Mouse (Mus musculus): ENCODE measurements at regions not wholly inside any gene's neighbourhood (a gene's known extent, or its start where the extent isn't known, plus 50 kb on each side); places are given as distances from the start of the nearest gene placed in this dataset.

DNA sequence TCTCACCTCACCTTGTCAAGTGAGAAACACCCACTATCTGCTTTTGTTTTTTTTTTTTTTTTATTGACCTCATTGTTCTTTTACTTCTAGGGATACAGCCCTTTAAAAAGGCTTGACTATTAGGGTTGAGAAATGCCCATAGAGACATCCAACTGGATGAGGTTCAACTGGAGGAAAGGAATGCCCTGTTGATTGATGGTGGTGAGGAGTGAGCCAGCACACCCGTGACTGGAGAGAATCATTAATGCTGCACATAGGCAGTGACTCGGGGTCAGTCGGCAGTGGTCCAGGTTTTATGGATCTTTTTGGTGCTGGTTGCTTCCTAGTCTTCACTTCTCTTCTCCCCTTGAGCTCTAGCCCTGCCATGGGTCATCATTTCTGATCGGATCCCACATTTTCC, 82.9 kb upstream of the Cryz start:
- no peak for DNase-seq

DNA sequence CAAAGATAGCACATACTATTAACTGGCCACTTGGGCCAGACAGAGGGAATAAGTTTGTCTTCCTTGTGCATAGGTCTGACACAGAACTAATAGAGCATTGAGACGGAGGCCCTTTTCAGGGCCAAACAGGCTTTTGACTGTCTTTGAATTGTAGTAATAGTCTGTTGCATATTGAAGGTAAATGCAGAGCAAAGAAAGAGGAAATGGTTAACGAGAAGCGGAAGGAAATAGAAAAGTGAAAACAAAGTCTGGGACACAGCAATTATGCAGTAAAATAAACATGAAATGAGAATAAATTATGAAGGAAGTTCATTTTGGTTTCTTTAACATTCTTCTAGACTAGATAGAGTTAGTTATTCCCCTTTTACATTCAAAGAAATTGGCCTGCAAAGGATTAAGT, 86.4 kb upstream of the Cryz start:
- no peak for DNase-seq

DNA sequence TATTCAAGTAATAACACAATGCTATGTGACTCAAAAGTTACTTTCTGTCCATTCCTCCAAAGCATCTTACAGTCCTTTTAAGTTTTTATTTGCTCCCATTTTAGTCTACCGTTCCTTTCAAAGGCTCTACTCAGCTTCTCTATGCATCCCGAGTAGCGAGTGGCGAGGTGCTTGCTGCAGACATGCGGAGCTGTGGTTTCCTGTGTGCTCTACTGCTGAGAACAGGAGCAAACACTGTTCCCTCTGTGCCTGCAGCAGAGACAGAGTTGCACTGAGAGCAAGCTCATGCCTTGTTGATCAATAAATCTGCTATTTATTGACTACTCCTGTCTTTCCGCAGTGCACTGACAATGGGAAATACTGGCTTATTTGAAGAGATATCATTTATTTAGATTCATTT, 87.1 kb upstream of the Cryz start:
- peak; percentile 21 for DNase-seq

DNA sequence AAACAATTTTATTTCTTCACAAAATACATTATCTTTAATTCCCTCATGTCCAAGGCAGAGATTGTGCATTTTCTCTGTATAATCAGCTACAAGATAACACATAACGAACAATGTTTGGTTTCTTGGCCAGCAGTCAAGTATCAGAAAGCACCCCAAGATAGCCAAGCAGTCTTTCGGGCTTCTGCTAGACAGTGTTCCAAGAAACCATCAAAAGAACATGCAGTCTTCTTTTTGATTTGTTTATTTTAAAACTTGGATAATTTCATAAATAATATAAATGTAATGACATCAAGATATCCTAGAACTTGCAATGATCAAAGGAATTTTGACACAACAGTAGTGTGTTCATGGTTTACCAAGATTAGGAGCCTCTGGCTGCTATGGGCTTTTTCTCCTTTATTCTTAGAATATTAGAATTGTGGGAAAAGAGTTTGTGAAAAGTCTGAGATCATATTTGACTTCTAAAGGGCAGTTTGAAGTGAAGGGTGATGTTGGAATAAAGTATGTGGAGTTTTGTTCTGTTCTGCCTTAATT, 103.1 kb upstream of the Cryz start:
- no peak for DNase-seq

DNA sequence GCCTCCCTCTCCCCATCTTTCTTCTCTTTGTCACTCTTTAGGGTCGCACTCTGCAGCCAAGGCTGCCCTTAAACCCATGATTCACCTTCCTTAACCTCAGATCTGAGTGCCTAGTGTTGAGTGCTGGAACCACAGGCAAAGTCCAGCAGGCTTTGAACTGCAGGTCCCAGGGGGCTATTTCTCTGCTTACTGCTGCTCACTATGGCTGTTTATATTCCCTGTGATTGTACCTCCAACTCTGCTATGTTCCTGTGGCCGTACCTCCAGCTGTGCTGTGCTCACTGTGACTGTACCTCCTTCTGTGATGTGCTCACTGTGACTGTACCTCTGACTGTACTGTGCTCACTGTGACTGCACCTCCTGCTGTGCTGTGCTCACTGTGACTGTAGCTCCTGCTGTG, 124.1 kb upstream of the Cryz start:
- DNase-seq = no peak

DNA sequence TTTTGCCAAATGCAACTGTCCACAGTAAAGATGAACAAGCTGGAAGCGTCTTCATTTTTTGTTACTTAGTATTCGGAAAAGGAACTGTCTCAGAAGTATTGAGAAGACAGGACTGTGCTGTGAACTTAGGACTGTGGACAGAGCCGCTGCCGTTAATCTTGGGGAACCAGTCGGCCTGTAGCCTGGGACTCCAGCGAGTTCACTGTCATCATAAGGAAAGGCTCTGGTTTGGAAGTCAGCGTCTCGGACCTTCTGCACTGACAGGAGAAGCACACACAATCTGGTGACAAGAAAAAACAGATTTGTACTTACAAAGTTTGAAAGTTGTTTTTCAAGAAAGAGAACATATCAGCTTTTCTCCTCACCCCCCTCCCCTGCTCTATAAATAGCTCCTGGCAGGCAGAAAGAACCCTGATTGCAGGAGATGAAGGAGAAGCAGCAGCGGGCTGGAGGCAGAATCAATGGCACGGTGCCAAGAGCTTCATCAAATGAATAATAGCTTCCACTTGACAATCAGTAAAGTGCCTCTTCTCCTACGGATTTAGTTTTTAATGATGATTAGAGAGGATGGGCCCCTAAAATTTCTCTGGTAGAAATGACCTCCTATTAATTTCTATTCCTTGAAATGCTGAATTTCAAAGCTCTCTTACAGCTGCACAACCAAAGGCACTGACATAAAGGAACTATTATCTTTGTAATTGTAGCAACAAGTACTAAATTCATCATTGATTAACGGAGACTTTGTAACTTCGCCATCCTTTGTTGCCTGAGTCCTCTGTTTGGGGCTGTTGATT, 128.7 kb upstream of the Cryz start:
- DNase-seq = no peak

DNA sequence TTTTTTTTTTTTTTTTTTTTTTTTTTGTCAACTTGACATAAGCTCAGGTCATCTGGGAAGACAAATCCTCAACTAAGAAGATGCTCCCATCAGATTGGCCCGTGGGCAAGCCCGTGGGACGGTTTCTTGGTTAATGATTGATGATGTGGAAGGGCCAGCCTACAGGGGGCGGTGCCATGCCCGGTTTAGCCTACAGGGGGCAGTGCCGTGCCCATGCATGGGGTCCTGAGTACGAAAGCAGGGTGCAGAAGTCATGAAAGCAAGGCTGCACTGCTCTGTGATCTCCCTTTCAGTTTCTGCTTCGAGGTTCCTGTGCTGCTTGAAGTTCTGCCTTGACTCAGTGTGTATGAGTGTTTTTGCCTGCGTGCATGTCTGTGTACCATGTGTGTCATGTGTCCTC, 127.7 kb upstream of the Lhx8 start:
- peak; percentile 8 for DNase-seq

DNA sequence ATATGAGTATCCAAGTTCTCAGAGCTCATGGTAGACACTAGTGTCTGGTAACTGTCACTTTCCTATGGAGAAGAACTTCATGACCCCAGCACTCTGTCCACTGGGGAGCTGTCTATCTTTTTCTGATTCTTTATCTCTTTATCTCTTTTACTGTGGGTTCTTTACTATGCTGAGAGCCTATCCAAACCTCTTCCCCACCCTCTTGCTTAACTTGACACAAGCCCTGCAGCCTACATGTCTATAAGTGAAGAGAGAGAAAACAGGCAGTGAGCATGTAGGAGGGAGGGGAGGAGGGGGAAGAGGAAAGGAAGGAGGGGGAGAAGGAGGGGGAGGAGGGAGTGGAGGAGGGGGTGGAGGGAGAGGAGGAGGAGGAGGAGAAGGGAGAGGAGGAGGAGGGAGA, 122.6 kb upstream of the Lhx8 start:
- no peak for DNase-seq

DNA sequence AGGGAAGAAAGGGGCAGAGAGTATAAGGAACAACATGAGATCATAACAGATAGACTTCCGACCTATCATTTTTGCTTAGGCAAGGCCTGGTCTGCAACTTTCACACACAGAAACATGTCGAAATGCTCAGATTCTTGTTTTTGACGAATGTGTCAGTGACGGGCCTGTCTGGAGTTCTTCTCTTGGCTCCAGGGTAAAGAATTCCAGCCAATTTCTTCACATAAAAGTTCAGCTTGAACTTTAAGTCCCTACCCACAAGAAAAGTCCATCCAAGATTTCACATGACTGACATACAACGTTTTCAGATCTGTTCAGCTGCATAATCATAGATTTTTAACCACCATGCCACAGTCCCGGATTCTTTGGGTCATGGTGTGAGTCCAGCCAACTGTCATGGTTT, 122.1 kb upstream of the Lhx8 start:
- no peak for DNase-seq

DNA sequence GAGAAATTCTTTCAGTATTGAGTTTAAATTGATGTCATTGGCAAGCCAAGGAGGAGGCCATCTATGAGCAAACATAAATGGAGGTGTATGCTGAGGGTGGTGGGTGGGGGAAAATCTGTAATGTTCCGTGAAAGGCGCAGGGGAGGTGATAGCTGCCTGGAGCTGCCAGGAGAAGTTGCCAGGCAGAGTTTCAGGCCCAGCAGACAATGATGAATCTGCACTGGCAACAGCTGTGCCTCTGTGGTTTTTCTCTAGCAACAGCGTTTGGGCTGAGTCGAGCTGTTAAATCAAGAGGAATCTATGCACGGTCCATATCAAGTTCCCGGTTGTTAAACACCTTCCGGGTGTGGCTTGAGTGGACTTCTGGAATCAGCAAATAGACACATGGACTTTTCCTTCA, 120.7 kb upstream of the Lhx8 start:
- DNase-seq = no peak

DNA sequence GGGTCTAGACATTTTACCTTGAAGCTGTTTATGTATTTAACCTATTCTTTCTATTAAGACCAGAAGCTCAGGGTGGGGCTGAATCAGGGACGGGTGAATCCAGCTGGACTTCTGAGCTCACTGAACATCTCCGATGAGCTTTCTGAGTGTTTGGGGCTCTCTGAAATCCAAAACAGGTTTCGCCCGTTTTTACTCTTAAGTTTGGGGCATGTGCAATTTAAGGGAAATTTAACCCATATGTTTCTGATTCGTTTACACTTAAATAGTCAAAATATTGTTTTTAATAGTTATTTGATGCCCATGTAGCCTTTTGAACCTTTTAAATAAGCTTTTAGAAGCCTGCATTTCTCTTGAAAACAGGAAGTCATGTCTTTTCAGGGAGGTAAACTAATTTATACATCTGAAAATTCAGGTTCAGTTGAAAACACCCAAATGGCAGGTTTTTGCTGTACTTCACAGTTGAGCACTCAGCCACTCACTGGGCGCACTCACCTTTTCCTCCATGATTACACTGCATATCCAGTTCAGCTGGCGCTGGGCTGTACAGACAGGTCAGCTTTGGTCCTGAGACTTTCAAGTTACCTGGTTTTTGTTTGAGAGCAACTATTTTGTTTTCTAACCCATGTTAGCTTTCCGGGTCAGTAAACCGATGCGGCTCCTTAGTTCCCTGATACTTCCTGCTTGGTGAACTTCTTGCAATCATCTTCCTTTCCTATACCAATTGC, 113.1 kb upstream of the Lhx8 start:
- no peak for DNase-seq

DNA sequence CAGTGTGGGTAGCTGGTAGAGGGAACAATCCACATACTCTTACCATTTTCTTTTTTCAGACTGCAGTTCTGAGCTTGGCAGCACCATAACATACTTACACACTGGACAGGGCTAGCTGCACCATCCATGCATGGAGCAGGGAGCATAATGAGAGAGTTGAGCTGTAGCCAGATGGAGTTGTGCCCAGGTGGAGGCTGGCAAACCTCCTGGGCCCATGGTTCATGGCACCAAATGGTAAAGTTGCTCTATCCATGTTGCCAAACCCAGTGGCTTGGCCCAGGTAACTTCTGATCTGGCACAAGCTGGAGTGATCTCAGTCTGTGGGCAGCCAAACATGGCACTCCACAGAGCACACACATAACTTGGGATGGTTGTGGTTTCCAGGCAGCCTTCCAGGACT, 111.0 kb upstream of the Lhx8 start:
- no peak for DNase-seq

DNA sequence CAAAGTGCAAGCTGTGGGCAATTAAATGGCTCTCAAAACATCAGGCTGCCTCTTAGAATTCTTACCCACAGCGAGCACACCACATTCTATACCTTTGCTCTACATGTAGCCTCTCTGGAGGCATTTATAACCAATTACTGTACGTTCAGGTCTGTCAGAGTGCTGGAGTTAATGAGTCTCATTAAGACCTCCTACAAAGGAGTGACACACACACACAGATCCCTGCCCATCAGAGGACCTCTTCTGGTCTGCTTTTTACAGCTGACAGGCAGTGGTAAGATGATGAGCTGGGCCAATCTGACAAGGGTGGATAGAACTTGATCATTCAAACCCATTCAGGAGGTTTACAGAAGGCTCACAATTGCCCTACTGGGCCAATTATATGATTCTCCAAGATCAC, 110.4 kb upstream of the Lhx8 start:
- DNase-seq = no peak

DNA sequence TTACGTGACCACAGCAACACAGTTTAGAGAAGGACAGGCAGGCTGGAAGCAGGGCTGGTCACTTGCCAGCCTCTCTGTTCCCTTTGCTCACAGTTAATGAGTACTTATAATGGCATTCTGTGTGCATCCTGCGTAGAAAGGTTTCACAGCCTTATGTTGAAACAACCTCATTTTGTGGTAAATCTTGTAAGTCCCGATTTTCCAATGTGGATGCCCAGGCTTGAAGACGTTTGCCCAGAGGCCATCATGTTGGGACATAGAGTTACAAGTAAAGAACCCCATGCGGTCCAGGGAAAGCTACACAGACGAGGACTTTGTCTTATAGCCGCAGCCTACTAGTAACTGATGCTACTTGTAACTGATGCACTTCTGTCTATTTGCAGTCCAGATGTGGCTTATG, 100.4 kb upstream of the Lhx8 start:
- DNase-seq = no peak

DNA sequence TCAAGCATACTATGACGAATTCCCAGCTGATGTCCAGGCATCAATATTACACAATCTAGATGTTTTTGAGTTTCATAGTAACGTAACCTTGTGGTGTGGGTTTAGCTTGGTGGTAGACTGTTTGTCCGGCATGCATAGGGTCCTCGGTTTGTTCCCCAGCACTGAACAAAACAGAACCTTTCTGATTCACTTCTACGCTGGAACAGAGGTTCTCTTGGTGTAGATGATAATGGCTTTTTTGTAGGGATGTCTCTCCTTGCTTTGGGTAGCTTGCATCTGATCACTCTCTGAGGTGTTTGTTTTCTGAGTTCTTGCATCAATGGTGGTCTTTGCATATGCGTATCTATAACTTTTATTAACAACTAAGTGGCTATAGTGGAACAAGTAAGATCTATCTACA, 99.2 kb upstream of the Lhx8 start:
- DNase-seq = no peak

DNA sequence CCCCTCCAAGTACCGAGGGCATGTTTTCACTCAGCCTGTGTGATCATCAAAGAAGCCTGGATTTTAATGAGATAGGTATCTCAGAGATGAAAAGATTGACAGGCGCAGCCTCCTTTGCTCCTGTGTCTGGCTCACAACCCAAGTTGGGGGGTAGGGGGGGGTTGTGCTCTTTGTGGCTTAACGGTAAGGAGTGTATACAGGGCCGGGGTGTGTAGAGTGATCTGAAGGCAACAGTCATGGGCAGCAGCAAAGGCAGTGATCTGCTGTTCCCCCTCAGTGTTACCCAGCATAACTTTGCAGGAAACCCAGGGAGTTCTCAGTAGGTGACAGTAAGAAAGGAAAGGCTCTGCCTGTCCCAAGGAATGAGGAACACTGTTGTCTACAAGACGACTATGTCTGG, 94.1 kb upstream of the Lhx8 start:
- peak; percentile 9 for DNase-seq

DNA sequence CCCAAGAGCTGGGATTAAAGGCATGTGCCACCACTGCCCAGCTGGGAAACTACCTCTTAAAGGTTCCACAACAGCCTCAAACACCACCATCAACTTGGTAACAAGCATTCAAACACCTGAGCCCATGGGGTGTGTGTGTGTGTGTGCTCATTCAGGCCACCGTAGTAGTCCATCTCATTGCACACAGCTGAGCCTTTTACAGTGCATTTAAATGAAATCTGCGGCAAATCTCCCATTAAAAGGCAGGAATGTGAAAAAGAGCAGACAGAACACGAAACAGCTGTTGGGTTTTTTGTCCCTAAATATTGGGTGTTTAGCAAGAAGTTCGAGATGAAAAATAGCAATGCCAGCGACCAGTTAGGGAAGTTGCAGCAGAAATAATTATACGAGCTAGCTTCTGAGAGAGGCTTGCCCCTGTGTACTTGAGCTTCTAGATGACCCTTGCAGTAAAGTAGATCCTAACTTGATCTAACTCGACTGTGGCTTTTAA, 91.0 kb upstream of the Lhx8 start:
- DNase-seq = no peak

DNA sequence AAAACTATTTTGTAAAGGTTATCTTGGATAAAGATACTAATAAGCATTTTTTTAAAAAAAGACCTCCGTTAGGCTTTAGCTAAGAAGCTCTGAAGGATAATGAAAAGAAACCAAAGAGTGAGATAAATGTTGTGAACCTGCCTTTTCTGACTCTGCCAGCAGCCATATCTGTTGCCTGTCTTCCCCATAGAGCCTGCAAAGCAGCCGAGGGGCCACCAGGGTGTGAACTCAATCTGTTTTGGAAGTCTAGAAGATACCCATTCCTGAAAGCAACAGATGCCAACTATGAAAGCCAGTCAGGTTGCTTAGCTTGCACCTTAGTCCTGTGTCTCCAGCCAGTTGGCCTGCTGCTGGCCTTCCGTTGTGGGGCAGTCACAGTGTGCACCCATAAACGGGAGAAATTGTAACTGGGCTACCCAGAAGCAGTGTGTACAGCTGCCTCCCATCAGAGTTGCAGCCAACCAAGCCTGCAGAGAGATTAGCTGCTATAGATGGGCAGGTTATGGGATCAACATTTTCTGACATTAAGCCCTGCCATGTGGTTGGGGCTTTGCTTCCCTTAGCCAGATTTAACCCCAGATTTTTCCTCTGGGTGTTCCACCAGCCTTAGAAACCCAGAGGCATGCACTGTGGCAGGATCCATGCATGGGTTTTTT, 87.8 kb upstream of the Lhx8 start:
- DNase-seq = no peak

DNA sequence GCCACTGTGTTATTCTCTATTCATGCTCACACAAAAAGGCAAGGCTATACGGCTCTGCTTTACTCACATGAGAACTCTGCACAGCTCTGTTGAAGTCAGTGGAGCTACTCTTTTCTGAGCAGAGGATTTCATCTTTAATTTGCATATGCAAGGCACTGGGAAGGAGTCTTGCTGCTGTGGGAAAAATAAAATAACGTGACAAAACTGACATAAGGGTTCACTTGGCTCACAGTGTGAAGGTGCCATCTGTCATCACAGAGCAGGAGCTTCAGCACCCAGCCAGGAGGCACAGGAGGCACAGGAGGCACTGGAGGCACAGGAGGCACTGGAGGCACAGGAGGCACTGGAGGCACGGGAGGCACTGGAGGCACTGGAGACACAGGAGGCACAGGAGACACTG, 83.9 kb upstream of the Lhx8 start:
- DNase-seq = no peak

DNA sequence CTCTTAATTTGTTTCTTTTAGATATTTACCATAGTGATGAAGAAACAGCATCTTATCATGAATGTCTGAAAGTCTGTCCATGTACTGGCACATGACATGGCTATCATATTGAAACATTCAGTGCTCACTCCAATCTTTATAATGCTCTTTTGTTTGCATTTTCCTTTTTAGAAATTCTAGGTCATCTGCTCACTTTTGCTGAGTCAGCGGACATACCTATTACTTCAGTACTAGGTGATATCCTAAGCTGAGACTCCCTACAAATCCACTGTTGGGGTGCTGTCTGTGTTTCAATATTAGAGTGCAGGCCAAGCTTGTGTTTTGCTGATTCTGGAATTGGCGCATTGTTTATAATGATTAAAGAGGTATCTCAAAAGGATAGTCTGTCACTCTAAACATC, 79.8 kb upstream of the Lhx8 start:
- no peak for DNase-seq

DNA sequence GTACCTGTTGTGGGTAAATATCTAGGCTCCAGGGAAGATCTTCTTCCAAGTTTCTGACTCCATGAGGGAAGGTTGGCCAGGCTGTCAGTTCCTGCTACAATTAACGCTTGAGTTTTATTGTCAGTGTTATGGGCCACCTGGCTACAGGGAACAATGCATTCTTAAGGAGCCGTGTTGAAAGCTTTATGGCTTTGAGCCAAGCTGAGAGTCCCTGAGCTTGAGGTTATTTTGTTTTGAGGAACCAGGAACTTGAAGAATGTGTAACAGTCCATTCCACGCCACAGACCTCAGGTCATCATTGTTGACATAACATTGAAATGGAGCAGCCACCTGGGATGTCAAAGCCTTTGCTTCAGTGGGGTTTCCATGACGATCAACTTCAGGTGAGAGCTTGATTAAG, 71.6 kb upstream of the Lhx8 start:
- no peak for DNase-seq

DNA sequence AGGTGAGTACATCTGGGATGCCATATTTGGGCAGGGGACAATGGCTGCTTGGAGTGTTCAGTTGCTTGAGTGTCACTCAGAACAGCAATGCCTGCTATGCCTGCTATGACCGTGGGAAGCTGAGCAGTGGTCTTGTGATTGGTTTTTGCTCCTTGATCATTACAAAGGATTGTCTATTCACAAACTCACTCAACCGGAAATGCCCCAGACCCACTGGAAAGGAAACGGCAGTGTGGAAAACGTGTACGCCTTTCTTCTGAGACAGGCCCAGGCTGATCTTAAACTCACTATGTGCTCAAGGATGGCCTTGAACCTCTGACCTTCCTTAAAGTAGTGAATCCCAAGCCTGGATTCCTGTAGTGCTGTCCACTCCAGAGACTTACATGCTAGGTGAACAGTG, 63.2 kb upstream of the Lhx8 start:
- no peak for DNase-seq

DNA sequence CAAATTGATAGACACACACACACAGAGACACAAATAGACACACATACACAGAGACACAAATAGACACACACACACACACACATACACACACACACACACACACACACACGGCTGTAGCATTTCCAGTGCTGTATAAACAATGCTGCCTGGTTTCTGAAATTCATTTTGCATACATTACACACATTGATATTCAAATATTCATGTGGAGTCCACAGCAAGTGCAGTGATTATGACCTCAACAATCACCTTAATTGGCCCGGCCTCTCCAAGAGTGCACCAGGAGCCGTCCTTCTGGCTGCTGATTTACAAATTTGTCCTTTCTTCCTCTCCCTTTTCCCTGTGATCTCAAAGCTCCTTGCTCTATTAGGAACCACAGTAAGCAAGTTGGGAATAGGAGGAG, 61.2 kb upstream of the Lhx8 start:
- no peak for DNase-seq

DNA sequence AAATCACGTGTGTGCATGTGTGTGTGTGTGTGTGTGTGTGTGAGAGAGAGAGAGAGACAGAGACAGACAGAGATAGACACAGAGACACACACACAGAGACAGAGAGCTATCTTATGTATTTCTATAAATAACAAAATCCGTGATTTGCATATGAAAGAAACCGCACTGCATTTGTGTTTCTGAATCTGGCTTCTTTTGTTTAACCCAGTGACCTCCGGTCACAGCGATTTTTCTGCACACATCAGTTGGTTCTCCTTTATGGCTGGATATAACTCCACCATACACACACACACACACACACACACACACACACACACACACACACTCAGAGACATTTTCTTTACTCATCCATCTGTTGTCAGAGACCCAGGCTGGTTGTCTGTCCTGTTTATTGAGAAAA, 58.2 kb upstream of the Lhx8 start:
- DNase-seq = no peak
